Mouse (Mus musculus) spleen, adult 18-20 months (tissue): Measurements from ENCODE around the gene Ccdc106.
"Not testable (repeated sequence)": the region's sequence is repeated elsewhere in the genome, so short reads cannot be mapped to it uniquely, and the experiment has no call there.

ENCODE experiments used
- DNase-seq, 2 experiments: peaks; one replicate each; pipeline ENCODE4 v3.0.0; 2022; ENCODE audit warnings: mixed read lengths in 2 of 2

Ccdc106 gene

DNA sequence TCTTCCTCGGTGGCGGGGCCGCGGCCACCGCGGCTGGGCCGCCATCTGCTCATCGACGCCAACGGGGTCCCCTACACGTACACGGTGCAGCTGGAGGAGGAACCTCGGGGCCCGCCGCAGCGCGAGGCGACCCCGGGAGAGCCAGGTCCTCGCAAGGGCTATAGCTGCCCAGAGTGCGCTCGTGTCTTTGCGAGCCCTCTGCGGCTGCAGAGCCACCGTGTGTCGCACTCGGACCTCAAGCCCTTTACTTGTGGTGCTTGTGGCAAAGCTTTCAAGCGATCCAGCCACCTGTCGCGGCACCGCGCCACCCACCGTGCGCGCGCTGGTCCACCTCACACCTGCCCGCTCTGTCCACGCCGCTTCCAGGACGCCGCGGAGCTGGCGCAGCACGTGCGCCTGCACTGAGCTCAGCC is 32.6 kb downstream of the Ccdc106 start:
- DNase-seq = no peak

DNA sequence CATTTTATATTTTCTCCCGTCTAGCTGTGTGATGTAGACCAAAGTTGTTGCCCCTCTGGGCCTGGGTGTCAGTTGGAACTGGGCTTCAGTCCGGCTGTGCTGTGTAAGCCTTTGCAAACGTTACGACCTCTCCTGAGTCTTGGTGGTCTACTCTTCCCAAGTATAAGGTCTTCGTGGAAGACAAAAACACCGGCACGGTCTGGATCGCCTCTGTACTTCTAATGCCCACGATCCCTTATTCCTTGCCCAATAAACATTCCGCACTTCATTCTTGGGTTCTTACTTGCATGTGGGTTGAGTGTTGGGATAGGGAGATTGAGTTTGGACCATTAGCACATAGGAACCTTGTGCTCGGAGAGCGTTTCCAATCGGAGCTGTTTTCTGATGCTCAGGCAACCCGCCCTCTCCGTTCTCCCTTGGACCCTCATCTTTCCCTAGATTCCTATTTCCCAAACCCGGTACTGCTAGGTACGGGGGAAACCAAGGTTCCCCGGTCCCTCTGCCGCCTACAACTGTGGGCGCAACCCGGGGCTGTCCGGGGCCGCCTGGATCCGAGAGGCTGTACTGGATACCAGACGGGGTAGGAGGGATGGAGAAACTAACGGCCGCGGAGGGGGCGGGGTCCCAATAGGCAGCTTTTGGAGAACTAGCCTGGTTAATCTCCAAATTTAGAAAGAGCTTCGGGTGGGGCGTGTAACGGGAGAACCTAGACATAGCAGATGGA is 33.3 kb downstream of the Ccdc106 start:
- no peak for DNase-seq

DNA sequence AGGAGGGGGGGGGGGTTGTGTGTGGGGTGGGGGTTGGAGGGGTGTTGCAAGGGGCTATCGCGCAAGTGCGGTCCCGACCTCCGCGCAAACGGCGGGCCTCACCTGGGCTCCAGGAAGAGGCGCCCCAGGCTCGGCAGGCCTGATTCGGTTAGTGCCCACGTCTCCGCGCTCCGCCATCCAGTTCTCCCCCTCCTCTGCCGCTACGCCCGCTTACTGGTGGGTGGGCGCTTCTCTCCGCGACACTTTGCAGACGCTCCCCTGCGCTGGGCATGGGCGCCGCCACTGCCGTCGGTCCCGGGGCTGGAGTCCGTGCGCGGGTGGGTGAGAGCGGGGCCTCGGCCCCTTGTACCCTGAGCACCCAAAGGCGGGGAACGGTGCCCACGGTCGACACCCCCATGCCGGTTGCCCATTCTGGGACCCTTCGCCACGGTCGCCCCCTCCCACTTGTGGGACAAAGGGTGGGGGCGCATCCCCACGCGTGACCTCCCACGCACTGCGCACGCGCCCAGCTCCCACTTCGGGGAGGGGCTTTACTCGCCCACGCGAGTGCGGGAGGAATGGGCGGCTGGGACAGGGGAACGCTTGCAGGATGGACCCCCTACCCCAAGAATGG is 36.4 kb downstream of the Ccdc106 start:
- no peak for DNase-seq

DNA sequence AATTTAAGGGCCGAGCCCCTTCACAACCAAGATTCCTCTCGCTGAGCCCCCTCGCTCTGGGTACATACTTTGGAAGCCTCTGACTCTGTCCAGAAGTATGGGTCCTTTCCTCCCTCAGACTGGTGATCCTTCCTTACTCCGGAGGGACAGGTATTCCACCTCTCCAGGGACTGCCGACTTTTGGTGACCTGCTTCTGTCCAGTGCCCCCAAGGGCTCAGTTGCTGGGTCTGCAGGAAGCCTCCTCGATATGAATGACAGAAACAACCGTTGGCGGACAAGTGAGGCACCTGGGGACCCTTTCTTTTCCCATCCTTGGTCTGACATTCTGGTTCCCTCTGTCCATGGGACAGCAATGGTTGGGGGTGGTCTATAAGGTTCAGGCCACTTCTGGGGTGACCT is 37.0 kb downstream of the Ccdc106 start:
- DNase-seq = no peak

DNA sequence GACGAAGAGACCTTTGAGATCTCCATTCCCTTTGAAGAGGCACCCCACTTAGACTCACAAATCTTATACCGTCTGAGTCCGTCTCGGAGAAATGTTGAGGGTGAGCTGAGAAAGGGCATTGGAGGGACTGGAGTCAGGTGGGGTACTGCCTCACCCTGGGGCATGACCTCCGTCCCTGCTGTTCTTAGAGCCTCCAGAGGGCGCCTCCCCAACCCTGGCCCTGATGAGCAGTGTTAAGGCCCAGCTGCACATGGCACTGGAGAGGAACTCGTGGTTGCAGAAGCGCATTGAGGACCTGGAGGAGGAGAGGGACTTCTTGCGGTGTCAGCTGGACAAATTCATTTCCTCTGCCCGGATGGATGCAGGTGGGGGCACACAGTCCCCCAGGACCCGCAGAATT is 37.5 kb downstream of the Ccdc106 start:
- no peak for DNase-seq

DNA sequence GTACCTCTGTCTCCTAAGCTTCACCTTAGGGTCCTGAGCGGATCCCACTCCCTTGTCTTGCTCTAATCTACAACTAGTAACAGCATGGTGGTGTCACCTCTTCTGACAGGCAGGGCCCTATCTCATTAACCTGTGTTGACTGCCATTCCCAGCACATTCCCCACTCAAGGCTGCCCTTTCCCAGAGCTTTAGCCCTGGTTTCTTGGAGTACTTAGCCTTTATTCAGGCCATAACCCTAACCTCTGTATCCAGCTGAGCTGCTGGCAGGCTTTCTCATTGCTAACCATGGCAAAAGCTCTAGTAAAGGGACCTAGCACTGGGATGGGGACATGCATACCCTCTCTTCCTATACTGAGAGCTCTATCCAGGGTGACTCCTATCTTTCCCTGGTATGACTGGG is 38.3 kb downstream of the Ccdc106 start:
- no peak for DNase-seq

DNA sequence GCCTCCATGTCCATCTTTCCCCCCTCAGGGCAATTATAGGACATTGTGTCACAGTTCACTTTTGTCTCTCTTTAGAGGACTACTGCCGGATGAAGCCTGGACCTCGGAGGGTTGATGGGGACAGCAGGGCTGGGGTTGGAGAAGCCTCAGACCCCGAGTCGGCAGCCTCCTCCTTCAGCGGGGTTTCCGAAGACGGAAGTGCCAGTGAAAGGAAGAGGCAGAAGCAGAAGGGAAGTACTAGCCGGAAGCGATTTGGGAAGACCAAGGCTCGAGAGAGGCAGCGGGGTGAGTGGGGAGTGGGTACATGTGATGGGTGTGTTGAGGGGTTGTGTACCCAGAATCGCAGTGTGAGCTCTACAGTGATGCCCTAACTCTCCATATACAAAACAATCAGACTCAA is 39.1 kb downstream of the Ccdc106 start:
- no peak for DNase-seq

DNA sequence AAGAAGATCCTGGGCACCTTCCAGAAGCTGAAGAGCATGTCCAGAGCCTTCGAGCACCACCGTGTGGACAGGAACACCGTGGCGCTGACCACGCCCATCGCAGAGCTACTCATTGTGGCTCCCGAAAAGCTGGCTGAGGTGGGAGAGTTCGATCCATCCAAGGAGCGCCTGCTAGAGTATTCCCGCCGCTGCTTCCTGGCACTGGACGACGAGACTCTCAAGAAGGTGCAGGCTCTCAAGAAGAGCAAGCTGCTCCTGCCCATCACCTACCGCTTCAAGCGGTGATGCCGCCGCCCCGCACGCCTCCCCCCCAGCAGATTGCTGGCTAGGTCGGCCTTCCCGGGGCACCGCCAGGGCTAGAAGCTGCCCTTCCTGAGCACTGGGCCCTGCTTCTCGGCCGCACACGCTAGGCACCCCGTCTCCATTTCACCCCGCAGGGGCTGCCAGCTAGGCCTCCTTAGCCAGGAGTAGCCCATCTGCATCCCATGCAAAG is 39.9 kb downstream of the Ccdc106 start:
- DNase-seq = peak; percentile 58 to 75

DNA sequence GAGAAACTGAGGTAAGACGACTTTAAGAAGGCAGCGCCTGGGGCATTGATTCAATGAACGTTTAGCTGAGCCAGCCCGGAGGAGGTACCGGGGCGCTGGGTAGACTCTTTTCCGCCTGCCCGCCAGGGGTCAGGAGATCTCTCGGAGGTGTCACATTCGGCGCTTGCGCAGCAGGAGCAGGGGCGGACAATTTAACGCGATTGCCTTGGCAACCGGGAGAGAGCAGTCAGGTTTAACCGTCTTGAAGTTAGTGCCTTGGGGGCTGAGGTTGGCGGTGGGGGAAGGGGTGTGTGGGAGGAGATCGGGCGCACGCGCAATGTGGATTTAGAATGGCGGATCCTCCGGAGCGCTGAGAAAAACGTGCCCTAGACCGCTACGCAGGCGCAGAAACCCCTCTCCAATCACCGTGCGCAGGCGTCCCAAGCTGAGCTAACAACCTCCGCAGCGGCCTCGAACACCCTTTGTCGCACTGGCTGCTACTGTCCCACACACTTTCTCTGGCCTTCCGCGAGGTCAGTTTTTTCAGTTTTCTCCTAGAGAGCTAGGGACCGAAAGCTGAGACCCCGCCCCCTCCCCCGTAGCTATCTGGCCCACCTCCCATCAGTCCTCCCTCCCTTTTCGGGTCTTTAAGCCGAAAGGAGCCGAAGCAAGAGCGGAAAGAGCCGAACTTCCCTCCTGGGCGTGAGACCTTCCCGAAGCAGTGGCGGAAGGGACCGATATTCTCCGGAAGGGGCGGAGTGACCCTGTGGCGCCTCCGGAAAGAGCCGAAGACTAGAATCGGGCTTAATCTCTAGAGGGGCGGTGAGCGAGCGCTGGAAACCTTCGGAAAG is 40.8 kb downstream of the Ccdc106 start:
- peak; percentile 96 to 97 for DNase-seq

DNA sequence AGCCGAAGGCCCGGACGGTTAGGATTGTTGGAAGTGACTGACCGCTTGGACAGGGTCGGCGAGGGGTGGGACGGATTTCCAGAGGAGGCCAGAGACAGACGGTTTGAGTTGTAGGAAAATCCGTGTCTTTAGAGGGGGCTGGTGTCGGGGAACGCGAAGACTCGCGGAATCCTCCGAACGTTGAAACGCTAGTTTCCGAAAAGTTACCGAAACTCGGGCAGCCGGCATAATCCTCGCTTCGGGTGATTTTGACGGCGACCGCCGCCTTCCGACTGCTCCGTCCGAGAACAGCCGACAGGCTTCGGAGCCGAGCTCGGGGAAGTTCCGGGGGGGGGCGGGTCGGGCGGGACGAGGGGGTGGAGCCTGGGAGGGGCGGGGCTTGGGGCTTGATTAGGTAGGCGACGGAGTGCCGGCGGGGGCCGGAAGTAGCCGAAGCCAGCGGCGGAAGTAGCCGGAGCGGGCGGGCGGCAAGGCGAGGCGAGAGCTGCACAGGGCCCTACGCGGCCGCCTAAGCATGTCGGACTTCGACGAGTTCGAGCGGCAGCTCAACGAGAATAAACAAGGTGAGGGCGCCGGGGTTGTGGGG is 41.5 kb downstream of the Ccdc106 start, which contains the start of gene U2af2:
Gene U2af2, plus strand, starts transcription at position 370 of the 586 bp plus-strand sequence.
- DNase-seq = peak; percentile 92 to 93

DNA sequence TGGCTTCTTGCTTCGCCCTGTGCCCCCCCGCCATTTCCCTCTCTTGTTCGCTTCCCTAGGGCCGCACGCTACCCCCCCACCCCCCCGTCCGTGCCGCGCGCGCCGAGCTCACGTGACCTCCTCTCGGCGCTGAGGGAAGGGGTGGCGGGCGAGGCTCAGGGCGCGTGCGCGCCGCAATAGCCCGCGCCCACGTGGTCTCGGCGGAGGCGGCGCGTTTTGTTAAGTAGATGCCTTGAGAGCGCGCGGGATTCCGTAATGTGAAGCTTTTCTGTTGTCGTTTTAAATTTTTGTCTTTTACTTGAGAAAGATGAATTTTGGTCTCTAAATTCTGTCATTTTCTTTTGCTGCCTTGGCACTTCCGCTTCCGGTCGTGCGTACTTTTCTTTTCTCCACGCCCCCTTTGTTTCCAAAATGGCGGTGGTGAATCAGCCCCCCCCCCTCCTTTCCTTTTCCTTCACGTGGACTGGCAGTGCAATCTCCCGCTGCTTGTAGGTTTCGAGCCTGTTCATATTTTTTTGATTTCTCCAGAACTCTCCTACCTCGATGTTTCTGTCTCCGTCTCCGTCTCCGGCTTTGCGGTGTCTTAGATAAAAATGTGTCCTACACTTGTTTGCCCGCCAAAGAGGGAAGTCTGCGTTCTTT is 42.1 kb downstream of the Ccdc106 start:
- no peak for DNase-seq

DNA sequence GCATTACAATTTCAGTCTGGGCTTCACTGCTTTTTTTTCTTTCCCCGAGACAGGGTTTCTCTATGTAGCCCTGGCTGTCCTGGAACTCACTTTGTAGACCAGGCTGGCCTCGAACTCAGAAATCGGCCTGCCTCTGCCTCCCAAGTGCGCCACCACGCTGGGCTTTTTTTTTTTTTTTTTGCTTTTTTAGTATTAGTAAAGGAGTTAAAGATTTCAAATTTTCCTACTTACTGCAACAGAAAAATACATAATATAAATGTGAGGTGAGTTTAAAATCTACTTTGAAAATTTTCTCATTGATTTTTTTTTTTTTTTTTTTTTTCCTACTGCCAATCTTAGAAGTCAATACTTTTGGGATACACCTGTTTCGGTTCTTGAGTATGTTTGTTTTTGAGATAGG is 44.5 kb downstream of the Ccdc106 start:
- DNase-seq = no peak

DNA sequence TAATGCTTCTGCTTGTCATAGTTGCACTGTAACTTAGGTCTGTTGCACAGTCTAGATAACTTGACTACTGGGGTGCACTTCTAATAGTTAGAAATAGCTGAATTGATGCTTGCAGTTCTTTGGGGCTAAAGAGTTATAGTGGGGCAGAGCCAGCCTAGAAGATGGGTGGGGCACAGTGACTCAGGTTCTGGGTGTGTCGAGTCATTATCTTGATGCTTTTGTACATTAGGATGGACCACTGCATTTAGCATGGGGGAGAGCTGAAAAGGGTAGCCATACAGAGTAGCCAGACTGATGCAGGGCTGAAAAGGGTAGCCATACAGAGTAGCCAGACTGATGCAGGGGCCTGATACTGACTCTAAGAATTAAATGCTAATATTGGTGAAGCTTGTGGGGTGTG is 53.2 kb downstream of the Ccdc106 start:
- no peak for DNase-seq

DNA sequence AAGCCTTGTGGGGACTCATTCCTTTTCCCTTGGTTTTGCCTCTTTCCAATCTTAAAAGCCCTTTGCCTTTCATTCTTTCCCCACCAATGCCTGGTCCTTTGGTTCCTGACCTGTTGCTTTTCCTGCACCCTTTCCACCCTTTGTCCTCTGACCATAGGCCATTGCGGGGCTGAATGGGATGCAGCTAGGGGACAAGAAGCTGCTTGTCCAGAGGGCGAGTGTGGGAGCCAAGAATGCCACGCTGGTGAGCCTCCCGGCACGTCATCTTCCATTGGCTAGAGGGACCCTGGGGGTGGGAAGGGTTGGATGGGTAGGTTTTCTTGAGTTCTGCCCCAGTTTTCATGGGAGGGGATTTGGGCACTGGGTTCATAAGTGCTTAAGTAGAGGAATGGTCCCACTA is 54.6 kb downstream of the Ccdc106 start:
- no peak for DNase-seq

DNA sequence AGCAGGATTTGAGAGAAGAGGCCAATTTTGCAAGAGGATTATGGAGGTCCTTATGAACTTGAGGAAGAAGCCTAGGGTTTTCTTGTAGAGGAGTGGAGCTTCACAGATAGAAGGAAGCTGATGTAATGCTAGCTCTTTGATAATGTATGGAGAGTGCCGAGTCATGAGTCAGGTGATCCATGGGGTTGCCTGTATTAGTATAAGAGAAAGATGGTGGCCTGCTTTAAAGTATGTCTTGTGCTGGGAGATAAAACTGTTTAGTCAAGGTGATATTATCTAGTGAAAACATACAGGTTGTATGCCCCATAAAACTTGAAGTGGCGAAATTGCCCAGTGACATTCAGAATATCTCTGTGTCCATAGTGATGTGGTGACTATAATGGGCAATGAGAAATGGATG is 56.6 kb downstream of the Ccdc106 start:
- no peak for DNase-seq

DNA sequence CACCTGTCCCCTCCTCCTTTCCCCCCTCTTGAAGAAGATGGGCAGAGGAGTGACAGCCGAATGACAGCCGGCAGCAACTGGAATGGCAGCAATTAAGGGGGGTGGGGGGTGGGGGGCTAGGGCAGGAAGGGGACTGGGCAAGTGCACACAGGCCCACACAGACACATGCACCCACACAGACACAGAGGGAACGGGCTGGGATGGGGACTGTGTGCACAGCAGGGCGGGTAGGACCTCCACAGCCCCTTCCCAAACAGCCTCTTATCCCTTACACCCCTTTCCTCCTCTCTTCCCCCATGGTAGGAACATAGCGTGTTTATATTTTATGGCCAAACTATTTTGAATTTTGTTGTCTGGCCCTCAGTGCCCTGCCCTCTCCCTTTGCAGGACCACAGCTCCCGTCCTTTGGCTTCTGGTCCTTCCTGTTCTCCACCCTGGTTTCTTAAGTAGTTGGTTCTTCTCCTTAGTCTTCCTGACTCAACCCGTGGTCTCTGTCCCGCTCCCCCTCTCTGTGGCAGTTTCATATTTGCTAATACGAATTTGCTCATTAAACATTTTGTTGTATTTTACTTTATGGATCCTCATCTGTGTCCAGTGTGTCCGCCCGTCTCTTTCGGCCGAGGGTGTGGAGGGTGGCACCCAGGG is 59.1 kb downstream of the Ccdc106 start:
- not testable (repeated sequence) for DNase-seq

DNA sequence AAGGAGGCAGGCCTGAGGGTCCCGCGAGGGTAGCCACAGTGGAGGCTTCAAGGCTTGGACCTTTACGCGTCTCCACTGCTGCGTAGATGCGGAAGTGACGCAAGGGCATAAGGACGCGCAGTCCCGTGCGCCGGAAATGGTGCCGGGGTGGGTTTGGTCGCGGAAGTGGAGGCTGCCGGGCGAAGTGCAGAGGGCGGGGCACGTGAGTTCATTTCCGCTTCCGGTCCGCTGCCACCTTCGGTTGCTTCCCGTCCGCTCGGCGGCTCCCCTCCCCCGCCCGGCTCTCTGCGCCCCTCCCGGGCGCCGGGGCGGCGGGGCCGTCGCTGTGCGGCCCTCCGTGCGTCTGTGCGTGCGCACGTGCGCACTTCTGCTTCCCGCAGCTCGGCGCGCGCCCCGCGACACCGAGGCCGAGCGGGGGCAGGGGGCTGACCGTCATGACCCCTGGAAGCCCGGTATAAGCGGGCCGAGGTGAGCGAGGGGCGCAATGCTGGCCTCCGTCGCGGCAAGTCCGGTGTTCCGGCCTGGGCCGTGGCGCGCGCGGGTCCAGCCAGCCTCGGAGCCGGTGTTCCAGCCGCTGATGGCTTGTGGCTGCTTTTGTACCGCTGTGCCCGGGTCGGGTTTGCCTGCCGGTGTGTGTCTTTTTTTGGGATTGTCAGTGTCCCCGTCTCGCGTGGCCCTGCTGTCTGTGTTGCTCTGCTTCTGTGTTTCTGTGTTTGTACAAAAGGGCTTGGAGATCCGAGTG is 59.8 kb downstream of the Ccdc106 start, which contains the start of gene Epn1:
Gene Epn1, plus strand, starts transcription at position 226 of the 742 bp plus-strand sequence.
- DNase-seq = peak; percentile 91 to 92

DNA sequence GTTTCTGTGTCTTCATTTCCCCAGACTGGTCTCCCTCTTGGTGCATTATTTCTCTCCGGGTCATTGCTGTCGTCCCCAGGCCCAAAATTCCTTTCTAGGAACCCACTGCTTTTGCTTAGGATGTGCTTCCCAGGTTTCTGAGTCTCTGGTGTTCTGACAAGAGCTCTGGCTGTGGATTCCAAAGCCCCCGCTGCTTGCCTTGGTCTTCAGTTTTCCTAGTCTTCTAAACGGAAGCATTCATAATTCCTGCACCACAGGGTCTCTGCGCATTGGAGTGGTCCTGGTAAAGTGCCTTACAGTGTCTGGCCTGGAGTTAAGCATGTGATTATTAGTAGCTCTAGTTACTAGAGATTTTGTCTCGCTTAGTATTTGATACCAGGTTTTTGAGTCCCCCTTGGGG is 60.5 kb downstream of the Ccdc106 start:
- no peak for DNase-seq

DNA sequence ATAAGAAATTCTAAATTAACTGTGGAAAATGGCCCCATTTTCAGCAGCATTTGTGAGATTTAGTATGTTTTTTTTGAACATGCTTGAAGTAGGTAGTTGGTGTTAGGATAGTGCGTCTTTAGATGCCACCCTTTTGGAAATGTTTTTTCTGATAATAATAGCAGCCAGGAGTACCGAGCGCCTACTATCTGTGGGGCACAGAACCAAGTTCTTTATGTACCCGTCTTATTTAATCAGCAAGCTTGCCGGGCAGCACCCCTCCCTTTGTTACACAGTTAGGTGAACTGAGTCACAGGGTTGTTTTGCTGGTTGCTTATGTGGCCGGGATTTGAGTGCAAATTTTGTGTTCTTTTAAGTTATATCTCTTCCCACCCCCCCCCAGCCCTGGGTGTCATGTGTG is 60.9 kb downstream of the Ccdc106 start:
- DNase-seq = no peak

DNA sequence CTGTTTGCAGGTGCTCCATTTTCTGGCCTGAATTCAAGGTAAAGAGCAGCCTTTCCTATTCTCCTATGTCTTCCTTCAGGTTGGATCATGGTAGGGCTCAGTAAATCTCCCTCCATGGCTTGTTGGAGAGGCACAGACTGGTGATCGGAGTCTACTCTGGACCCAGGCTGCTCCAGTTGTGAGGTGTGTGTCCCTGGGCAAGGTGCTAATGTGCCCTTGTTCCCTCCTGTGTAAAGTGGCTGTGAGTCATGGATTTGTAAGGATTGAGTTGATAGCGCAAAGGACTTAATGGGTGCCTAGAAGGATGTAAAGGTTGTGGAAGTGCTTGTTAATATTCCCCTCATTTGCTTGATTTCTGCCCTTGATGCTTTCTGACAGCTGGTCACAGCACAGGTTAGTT is 61.6 kb downstream of the Ccdc106 start:
- no peak for DNase-seq
